Mouse (Mus musculus): Measurements from ENCODE around the gene Mavs.

Mavs gene

DNA sequence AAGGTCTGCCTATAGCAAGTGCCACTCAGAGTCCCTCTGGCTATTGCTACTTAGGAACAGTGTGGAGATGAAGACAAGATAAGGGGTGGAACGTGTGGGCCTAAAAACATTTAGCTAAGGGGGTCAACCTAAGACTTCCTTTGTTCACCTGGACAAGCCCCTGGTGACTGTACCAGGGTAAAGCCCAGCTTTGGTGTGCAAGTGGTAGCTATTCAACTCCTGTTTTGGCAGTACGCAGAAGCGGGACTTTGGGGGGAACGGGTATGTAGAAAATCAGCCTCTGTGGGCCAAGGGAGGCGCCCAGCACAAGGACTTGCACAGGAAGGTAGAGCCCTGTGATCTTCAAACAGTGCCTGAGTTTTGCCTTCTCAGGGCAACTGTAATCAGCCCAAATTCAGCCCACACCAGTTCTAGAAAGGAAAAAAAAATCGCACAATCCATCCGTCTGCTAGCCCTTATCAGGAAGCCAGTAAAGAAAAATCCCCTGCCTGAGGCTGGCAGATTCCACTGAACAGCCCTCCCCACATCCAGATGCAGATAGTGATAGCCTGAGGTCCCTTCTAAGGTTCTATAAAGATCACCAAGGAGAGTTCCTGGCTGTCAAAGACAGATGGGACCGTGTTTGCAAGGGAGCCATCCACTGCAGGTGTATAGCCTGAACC is 28.2 kb upstream of the Mavs start:
- POLR2A ChIA-PET = interaction anchor here in 2 of 4 experiments (0.6 to 4.3 kb wide), 15 partner anchors 9 to 147 kb away, joined by 3 to 32 read pairs (median 4); partner anchors contain the start of genes Cdc25b (in 2 of the 2), Spef1 (in 2 of the 2) and Rnf24 (in 1 of the 2)
- CTCF ChIA-PET = interaction anchor here in 2 of 4 experiments (0.6 to 1.3 kb wide), 2 partner anchors 17 to 18 kb away, joined by 3 to 7 read pairs; partner anchors contain the start of genes Cdc25b (in 1 of the 2) and Spef1 (in 1 of the 2)

DNA sequence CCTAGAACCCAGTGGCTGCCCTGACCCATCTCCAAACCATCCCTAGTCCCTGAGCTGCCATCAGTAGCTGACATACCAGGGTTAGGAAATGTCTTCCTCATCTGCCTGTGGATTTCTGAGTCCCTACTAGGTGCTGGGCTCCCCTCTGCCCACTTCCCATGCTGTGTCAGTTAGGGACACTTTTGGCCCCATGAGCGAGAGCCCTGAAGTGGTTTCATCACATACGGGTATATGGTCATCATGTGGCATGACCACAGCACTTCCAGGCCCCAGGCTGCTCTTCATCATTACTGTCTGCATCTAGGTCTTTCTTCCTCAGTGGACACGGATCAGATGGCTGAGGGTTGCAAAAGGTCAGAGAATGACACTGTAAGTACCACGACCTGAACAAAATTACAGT is 27.1 kb upstream of the Mavs start, which contains the start of gene Ap5s1:
Gene Ap5s1, plus strand, starts transcription at position 301 of the 400 bp plus-strand sequence.
- ChIA-PET POLR2A (interaction anchor here in 2 of 4 experiments (0.8 to 2.1 kb wide), 6 partner anchors 26 to 53 kb away, joined by 3 to 7 read pairs (median 3); partner anchors contain the start of genes 1700037H04Rik (in 1 of the 2) and Mavs (in 1 of the 2)), CTCF (interaction anchor here in 1 of 4 experiments (0.8 kb wide), 1 partner anchor 47 kb away, joined by 3 read pairs; the partner anchor contains the start of gene 1700037H04Rik)

DNA sequence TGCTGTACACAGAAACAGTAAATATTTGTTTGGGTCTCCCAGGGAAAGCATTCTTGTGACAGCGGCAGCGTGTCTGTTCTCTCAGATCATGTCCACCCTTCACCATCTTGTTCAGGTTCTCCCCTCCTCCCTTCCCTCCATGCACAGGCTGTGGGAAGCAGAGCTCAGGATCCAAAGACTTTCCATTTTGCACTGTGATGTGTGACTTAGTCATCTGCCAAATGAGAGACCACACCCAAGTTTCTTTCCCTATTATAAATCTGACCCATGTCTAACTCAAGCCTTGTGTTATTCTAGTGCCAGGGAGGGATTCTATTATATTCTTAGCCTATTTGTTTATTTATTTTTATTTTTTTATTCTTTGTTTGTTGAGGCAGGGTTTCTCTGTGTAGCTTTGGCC is 25.5 kb upstream of the Mavs start:
- POLR2A ChIA-PET = interaction anchor here in 2 of 4 experiments (0.7 to 3.4 kb wide), 9 partner anchors 18 to 1770 kb away, joined by 3 to 28 read pairs (median 5); partner anchors contain the start of genes Cdc25b (in 2 of the 2), Spef1 (in 2 of the 2), 1700037H04Rik (in 1 of the 2) and Cenpb (in 1 of the 2)

DNA sequence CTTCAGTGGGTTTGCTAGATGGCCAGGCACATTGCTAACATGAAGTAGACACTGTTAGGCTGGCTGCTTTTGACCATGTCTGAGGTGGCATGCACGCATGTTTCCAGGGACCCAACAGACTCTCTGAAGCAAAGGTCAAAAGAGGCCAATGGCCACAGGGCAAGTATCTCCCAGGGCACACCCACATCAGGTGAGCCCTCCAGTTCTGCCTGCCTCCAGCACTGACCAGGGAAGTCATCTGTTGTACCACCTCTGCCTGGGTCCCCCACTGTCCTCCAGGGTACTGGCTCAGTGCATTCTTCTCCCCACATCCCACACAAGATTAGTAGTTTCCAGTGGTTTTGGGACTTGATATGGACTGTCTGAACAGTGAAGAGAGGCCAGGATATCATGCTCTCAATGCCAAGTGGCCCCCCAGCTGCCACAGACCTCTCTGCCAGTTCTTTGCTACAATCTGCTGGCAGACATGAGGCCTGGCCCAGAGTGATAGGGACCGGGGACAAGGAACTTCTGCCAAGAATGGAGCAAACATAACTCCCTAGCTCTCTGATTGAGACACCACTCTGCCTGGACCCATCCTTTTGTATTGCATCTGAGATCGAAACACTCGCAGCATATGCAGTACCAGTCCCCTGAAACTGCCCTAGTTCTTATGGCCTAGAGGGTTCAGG is 24.6 kb upstream of the Mavs start:
- ChIA-PET POLR2A (interaction anchor here in 3 of 4 experiments (0.7 to 10.0 kb wide), 36 partner anchors 9 to 1769 kb away, joined by 3 to 112 read pairs (median 5); partner anchors contain the start of genes Cdc25b (in 3 of the 3), Spef1 (in 3 of the 3), Cenpb (in 2 of the 3) and Mavs (in 2 of the 3)), CTCF (interaction anchor here (0.5 to 2.4 kb wide), 46 partner anchors 9 to 646 kb away, joined by 3 to 22 read pairs (median 6); partner anchors contain the start of genes Cdc25b (in 4 of the 4), Spef1 (in 3 of the 4), 1700037H04Rik (in 2 of the 4) and Mavs (in 2 of the 4))

More for the DNA sequence above, 25.5 kb upstream of the Mavs start:
- CTCF ChIA-PET = interaction anchor here in 3 of 4 experiments (0.6 to 0.7 kb wide), 4 partner anchors 9 to 1482 kb away, joined by 3 to 6 read pairs (median 3); partner anchors contain the start of gene Hspa12b (in 1 of the 3)

DNA sequence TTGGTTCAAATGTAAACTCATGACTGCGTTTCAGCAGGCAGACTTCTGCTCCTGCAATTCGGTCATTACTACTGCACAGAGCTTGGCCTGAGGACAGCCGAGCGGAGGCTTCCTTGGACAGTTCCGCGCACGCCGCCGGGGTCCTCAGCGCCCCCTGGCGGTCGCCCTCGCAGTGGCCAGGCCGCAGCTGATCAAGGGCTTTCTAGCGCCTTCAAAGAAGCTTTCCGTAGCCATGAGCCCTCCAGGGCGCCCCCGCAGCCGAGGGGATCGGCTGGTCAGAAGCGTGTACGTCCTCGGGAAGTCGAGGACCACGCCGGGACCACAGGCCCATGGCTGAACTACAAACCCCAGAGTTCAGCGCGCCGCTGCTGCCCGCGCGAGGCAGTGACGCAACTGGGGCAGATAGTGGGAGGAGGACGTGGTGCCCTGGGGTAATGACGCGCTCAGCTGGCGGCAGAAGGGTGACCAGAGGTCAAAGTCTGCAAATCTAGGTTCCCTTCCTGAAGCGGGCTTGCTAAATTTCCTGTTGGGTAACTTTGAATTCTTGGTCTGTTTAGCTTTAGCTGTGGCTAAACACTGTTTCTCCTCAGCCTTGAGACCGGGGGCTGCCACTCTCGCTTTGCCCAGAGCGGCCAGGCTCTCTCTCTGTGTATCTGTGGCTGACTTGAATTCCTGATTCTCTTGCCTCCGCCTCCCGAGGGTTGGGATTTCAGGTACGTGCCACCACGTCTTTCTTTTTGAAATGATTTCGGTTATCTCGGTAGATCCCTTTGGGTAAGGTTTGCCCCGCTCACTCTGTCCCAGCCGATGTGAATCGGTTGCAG is 23.7 kb upstream of the Mavs start:
- CTCF ChIA-PET = interaction anchor here (0.5 to 2.4 kb wide), 55 partner anchors 10 to 646 kb away, joined by 3 to 22 read pairs (median 5); partner anchors contain the start of genes Cdc25b (in 4 of the 4), Spef1 (in 3 of the 4), 1700037H04Rik (in 2 of the 4) and Mavs (in 2 of the 4)
- POLR2A ChIA-PET = interaction anchor here in 3 of 4 experiments (0.7 to 10.0 kb wide), 36 partner anchors 8 to 647 kb away, joined by 3 to 112 read pairs (median 6); partner anchors contain the start of genes Cdc25b (in 3 of the 3), Spef1 (in 3 of the 3), 1700037H04Rik (in 2 of the 3) and Cenpb (in 2 of the 3)

DNA sequence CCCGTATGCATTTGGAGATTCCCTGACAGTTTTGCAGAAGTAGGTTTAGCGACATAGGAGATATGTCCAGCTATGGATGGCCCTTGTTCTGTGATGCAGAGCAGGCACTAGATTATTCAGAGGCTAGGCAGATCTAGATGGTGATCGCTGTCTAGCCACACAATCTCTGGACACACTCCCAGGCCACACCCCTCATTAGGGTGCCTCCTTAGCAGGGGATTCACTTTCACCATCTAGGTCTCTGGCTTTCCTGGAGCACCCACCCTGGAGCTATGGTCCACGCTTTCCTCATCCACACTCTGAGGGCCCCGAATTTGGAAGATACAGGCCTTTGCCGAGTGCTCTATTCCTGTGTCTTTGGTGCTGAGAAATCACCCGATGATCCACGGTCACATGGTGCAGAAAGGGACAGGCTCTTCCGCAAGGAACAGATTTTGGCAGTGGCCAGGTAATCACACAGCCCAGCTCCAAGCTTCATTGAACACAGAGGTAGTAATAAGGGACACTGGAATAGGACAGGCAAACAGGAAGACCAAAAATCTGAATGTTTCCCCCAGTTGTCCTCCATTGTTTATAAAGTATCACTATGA is 22.7 kb upstream of the Mavs start:
- ChIA-PET CTCF (interaction anchor here in 2 of 4 experiments (2.1 to 2.4 kb wide), 6 partner anchors 14 to 115 kb away, joined by 5 to 22 read pairs (median 11); partner anchors contain the start of genes 1700037H04Rik (in 1 of the 2), Cdc25b (in 1 of the 2), Mavs (in 1 of the 2) and Spef1 (in 1 of the 2)), POLR2A (interaction anchor here in 2 of 4 experiments (1.2 to 10.0 kb wide), 11 partner anchors 11 to 52 kb away, joined by 3 to 112 read pairs (median 10); partner anchors contain the start of genes Mavs (in 2 of the 2), 1700037H04Rik (in 1 of the 2), Cdc25b (in 1 of the 2) and Pank2 (in 1 of the 2))

DNA sequence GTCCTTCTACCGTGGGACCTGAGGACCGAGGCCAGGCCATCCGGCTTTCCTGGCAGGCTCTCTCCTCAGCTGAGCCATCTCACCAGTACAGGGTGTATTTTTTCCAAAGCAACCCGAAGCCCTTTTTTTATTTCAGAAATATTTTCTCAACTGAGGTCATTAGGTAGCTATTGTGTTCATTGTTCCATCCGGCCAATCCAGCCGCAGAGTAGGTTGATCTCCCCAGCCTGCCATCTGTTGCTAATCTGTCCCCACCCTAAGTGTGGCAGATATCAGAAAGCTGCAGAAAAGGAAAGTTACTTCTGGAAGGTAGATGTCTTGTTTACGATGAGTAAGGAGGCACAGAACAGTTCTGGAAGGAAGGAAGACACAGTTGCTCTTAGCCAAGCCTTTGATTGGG is 20.1 kb upstream of the Mavs start:
- ChIA-PET POLR2A (interaction anchor here in 2 of 4 experiments (0.9 to 10.0 kb wide), 9 partner anchors 9 to 34 kb away, joined by 3 to 112 read pairs (median 4); partner anchors contain the start of genes Cdc25b (in 1 of the 2), Cenpb (in 1 of the 2), Mavs (in 1 of the 2) and Spef1 (in 1 of the 2)), CTCF (interaction anchor here in 1 of 4 experiments (0.8 kb wide), 1 partner anchor 159 kb away, joined by 7 read pairs; no protein-coding TSS in a partner anchor)

DNA sequence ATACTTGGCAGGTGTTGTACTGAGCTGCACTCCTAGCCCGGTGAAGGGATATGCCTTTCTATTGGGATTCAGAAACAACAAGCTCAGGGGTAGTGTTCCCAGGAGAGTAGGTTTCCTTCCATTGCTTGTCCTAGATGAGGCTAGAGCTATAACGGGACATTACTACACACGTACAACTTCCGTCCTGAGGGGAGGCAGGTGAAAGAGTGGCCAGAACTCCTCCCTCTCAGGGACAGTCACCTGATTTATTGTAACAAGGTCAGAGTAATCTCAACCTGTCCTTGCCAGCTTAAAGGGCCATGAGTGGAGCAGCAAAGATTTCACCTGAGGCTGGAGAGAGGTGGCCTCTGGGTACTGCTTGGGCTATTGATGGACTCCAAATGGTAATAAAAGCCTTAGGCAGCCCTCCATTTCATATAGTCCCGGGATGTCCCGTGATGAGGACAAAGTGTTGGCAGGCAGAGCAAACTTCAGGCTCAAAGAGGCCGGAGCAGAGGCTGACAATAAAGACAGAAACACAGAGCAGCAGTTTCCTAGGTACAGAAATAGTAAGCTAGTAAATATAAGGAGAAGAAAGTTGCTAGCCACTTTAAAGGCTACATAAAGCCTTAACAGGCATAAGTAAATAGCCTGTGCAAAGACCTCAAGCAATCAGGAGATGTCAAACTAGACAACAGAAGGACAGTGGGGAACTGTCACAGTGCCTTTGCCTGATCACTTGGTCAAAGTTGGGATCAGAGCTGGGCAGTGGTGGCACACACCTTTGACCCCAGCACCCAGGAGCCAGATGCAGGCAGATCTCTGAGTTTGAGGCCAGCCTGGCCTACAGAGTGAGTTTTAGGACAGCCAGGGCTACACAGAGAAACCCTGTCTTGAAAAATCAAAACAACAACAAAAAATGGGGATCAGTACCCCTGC is 17.7 kb upstream of the Mavs start:
- ChIA-PET POLR2A (interaction anchor here in 3 of 4 experiments (0.6 to 10.0 kb wide), 16 partner anchors 11 to 924 kb away, joined by 3 to 112 read pairs (median 4); partner anchors contain the start of genes Mavs (in 3 of the 3), Cdc25b (in 2 of the 3), Spef1 (in 2 of the 3) and Ddrgk1 (in 1 of the 3)), CTCF (interaction anchor here in 2 of 4 experiments (0.8 to 1.4 kb wide), 4 partner anchors 29 to 45 kb away, joined by 3 to 4 read pairs (median 3); partner anchors contain the start of genes Cdc25b (in 1 of the 2) and Spef1 (in 1 of the 2))

DNA sequence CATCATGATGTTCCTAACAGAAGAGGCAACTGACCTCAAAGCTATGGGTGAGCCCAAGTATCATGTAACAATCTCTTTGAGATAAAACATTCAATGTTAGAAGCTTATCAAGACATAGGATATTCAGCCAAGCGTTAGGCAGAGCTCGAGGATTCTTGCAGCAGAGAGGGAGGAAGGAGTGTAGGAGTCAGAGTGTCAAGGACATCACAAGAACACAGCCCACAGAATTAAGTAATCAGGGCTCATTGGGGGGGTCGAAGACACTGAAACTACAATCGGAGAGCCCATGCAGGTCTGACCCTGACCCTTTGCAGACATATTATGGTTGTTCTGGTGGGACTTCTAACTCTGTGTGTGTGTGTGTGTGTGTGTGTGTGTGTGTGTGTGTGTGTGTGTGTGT is 13.8 kb upstream of the Mavs start:
- ChIA-PET CTCF (no interaction called here), POLR2A (interaction anchor here in 2 of 4 experiments (0.6 to 1.1 kb wide), 5 partner anchors 13 to 75 kb away, joined by 3 to 7 read pairs (median 4); partner anchors contain the start of gene Mavs (in 1 of the 2))

DNA sequence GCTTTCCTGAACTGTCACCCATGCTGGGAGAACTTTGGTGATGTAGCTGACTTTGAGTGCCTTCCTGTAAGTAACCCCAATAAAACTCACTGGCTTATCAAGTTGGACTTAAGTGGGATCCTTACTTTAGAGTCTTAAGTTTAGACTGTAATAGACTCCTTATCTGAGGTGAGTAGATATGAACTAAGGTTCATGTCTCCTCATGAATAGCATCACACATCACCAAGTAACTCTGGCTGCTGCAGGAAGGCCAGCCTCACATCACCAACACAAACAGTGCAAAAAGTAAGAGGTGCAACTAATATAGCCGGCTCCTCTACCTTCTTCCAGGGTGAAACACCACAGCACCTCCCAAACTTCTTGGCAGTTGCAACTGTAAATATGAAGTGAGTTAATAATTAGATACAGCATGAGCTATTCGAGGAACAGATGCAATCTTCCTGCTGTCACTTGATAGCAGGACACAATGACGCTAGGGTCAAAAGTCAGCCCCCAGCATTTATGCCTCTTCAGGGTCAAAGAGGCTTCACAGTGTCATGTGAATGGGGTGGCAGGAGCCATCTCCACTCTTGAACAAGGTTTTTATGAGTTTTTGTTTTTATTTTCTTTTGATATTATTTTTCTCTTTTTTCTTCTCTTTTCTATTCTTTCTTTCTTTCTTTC is 11.9 kb upstream of the Mavs start:
- ChIA-PET CTCF (interaction anchor here in 3 of 4 experiments (0.7 to 2.0 kb wide), 7 partner anchors 12 to 382 kb away, joined by 3 to 6 read pairs (median 5); no protein-coding TSS in a partner anchor), POLR2A (interaction anchor here in 3 of 4 experiments (0.5 to 2.9 kb wide), 10 partner anchors 10 to 508 kb away, joined by 3 to 16 read pairs (median 4); partner anchors contain the start of gene Mavs (in 1 of the 3))

DNA sequence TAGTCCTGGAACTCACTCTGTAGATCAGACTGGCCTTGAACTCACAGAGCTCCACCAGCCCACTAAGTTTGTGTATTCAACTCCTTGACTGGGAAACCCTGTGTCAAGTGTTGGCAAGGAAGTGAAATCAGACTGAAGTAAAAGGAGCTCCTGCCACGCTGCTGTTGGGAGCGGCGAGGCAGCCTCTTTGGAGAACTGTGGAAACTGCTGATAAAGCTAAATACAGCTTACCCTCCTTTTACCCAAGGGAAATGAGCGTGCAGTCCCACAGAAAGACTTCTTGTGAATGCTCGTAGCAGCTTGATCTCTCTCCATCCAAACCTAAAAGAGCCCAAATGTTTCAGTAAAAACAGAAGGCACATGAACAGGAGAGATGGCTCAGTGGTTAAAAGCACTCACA is 11.3 kb upstream of the Mavs start:
- CTCF ChIA-PET = interaction anchor here in 3 of 4 experiments (0.7 to 2.0 kb wide), 8 partner anchors 10 to 308 kb away, joined by 3 to 7 read pairs (median 4); partner anchors contain the start of gene Mavs (in 1 of the 3)
- POLR2A ChIA-PET = interaction anchor here in 3 of 4 experiments (0.5 to 2.9 kb wide), 12 partner anchors 9 to 48 kb away, joined by 3 to 16 read pairs (median 4); partner anchors contain the start of genes Mavs (in 2 of the 3) and Cenpb (in 1 of the 3)

DNA sequence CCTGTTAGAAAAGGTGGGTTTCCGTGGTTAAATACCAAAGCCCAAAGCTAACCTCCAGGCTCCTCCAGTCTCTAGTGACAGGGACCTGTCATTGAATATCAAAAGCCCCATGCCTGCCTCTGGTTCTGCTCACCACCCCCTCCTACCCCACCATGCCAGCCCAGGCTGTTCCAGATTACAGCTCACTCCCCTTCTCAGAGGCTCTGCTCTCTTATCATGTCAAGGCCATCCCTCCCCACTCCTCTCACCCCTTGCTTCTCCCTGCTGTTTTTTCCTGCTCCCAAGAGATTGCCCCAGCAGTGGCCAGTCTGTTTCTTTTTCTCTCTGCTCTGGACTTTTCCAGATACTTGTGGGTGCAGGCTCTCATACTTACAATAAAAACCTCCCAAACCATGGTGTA is 10.3 kb upstream of the Mavs start:
- CTCF ChIA-PET = interaction anchor here in 2 of 4 experiments (0.8 to 2.0 kb wide), 5 partner anchors 9 to 52 kb away, joined by 3 to 7 read pairs (median 6); partner anchors contain the start of gene Mavs (in 1 of the 2)
- POLR2A ChIA-PET = interaction anchor here in 3 of 4 experiments (0.6 to 2.9 kb wide), 11 partner anchors 8 to 49 kb away, joined by 3 to 16 read pairs (median 4); partner anchors contain the start of genes Mavs (in 2 of the 3), Cdc25b (in 1 of the 3), Cenpb (in 1 of the 3) and Spef1 (in 1 of the 3)

DNA sequence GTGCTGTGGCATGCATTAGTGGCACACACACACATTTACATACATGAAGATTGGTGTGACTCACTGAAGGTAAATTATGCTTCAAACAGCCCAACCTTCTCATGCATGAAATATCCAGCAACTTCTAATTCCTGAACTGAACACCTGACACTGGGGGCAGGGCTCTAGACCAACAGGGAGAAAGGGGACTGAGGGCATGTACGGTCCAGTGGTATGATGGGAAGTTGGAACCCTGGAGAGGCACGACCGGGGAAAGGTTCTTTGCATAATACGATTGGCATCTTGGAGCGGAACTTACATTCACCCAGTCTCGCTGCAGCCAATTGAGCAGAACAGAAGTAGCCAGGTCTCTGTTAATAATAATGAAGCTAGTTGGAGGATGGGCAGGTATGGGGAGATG is 8.7 kb upstream of the Mavs start:
- ChIA-PET CTCF (interaction anchor here in 3 of 4 experiments (0.6 to 1.4 kb wide), 5 partner anchors 11 to 323 kb away, joined by 3 to 9 read pairs (median 3); no protein-coding TSS in a partner anchor), POLR2A (interaction anchor here in 1 of 4 experiments (1.0 kb wide), 1 partner anchor 9 kb away, joined by 4 read pairs; the partner anchor contains the start of gene Mavs)

DNA sequence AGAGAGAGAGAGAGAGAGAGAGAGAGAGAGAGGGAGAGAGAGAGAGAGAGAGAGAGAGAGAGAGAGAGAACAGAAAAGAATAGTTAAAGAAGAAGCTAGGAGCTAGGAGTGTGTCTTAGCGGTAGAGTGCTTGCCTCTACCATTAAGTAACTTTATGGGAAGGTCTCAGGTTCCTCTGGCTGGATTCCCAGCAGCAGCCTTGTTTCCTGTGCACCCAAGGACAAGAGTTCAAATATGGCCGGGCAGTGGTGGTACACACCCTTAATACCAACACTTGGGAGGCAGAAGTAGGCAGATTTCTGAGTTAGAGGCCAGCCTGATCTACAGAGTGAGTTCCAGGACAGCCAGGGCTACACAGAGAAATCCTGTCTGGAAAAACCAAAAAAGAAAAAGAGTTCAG is 7.2 kb upstream of the Mavs start:
- ChIA-PET CTCF (interaction anchor here in 2 of 4 experiments (0.6 to 0.8 kb wide), 3 partner anchors 16 to 67 kb away, joined by 3 read pairs; no protein-coding TSS in a partner anchor), POLR2A (interaction anchor here in 2 of 4 experiments (0.9 to 10.1 kb wide), 3 partner anchors 11 to 40 kb away, joined by 3 to 112 read pairs (median 4); partner anchors contain the start of genes Cdc25b (in 1 of the 2) and Spef1 (in 1 of the 2))
